Mouse (Mus musculus) limb, embryonic 14.5 days (tissue): ENCODE results near the gene Anks1. TPM values are rescaled to one million over a fixed set of nuclear protein-coding genes. Genes with fewer than 3 reads are reported as not detected.

Source experiments
- ATAC-seq: fragments of 200-750 bp; cut with Nextera tagmentation; 2 replicates; pipeline ENCODE4 v1.8.0; 2017; ENCODE audit warnings: low read depth, moderate number of reproducible peaks, moderate TSS enrichment; ENCODE audit not compliant: low FRiP score
- DNase-seq: peaks from one replicate; pipeline ENCODE4 v3.0.0-alpha.2; 2015; ENCODE audit warnings: low spot score
- H3K27ac ChIP-seq: fragments of 300-500 bp; sonication (generic); replicated peaks from 2 replicates; pipeline ENCODE4 v1.5.1; 2014; ENCODE audit warnings: low read depth, mild to moderate bottlenecking, low read length, moderate library complexity, mixed read lengths
- H3K27me3 ChIP-seq: fragments of 300-500 bp; sonication (generic); 2 replicates; pipeline ENCODE4 v1.6.1; 2014; ENCODE audit warnings: low read length, mixed read lengths; ENCODE audit not compliant: control insufficient read depth, insufficient read depth
- H3K36me3 ChIP-seq: fragments of 300-500 bp; sonication (generic); 2 replicates; pipeline ENCODE4 v1.6.1; 2014; ENCODE audit warnings: mild to moderate bottlenecking, low read length, moderate library complexity, mixed read lengths; ENCODE audit not compliant: control insufficient read depth, insufficient read depth
- H3K4me1 ChIP-seq: fragments of 300-500 bp; sonication (generic); 2 replicates; pipeline ENCODE4 v1.6.1; 2014; ENCODE audit warnings: antibody characterized with exemption, low read length, mixed read lengths; ENCODE audit not compliant: control insufficient read depth, insufficient read depth
- H3K4me2 ChIP-seq: fragments of 300-500 bp; sonication (generic); replicated peaks from 2 replicates; pipeline ENCODE4 v1.6.1; 2014; ENCODE audit warnings: low read depth, mild to moderate bottlenecking, low read length, moderate library complexity; ENCODE audit not compliant: severe bottlenecking
- H3K4me3 ChIP-seq: fragments of 300-500 bp; sonication (generic); replicated peaks from 2 replicates; pipeline ENCODE4 v1.5.1; 2014; ENCODE audit warnings: low read length
- H3K9ac ChIP-seq: fragments of 300-500 bp; sonication (generic); 2 replicates; pipeline ENCODE4 v1.6.1; 2014; ENCODE audit warnings: mild to moderate bottlenecking, low read depth, low read length, moderate library complexity; ENCODE audit not compliant: severe bottlenecking
- H3K9me3 ChIP-seq: fragments of 300-500 bp; sonication (generic); 2 replicates; pipeline ENCODE4 v1.6.1; 2016; ENCODE audit warnings: low read length; ENCODE audit not compliant: control insufficient read depth
- POLR2A ChIP-seq: fragments of 200-500 bp; IDR thresholded peaks from 2 replicates; pipeline ENCODE4 v1.8.0; 2012; ENCODE audit warnings: inconsistent platforms, mild to moderate bottlenecking, moderate library complexity, borderline replicate concordance; ENCODE audit not compliant: insufficient read depth, insufficient read length; ENCODE audit errors: extremely low read depth
- WGBS: fragments of 180-500 bp; shearing (Covaris S2); extraction: QIAGEN DNeasy Blood & Tissue Kit; methylation state at CpG from one replicate; pipeline ENCODE4 v1.1.7; 2014; 5-methylcytosine and 5-hydroxymethylcytosine counted together
- polyA plus RNA-seq, 2 experiments: library from polyadenylated mRNA; depleted of rRNA in 1 of 2; stranded (reverse) in 1 of 2; unstranded in 1 of 2; fragments of >200 nt; fragmentation: Nextera tagmentation in 1 of 2; extraction: Ambion mirVana in 1 of 2; gene quantifications; 2 replicates each; pipeline versions ENCODE4 v1.2.1 to v1.2.3; 2012 to 2014

The Anks1 gene
- polyA plus RNA-seq, 2 experiments = 14.6 to 40.6 TPM

- WGBS = 53% methylated on average over 9 of the region's 9 CpGs
- Histone ChIP-seq H3K4me3 (no peak overlapping the region), H3K36me3 (no peaks in the 10 kb centered on the region), H3K4me2 (no peak overlapping the region), H3K4me1 (peaks cover 9% of the 10 kb centered on the region; the same call in 1 of the 2 replicates), H3K9ac (no peak overlapping the region), H3K27ac (no peak overlapping the region), H3K27me3 (no peaks in the 10 kb centered on the region), H3K9me3 (no peaks in the 10 kb centered on the region)
- DNase-seq (no peak), ATAC-seq (no peak)
- no peak for TF ChIP-seq POLR2A
Measured at GRCm38 (mm10) chr17:28081385-28081784, 172.3 kb downstream of the Anks1 start.

- no peak for TF ChIP-seq POLR2A
Measured at GRCm38 (mm10) chr17:28081856-28082255, 172.8 kb downstream of the Anks1 start.

GRCm38 (mm10) chr17:28082863-28083262 lies 173.8 kb downstream of the Anks1 start:
- no peak for TF ChIP-seq POLR2A
- no peaks in the 10 kb centered on the region for H3K9me3 ChIP-seq
- H3K36me3 ChIP-seq = no peaks in the 10 kb centered on the region
- ATAC-seq (no peak), DNase-seq (no peak)
- H3K4me1 ChIP-seq = peaks cover 9% of the 10 kb centered on the region; the same call in 1 of the 2 replicates
- no peak overlapping the region for H3K4me2 ChIP-seq
- no peak overlapping the region for H3K27ac ChIP-seq
- no peak overlapping the region for H3K4me3 ChIP-seq
- WGBS = 72% methylated on average over 13 of the region's 13 CpGs
- no peak overlapping the region for H3K9ac ChIP-seq
- no peaks in the 10 kb centered on the region for H3K27me3 ChIP-seq

More at GRCm38 (mm10) chr17:28081856-28082255, 172.8 kb downstream of the Anks1 start:
- Histone ChIP-seq H3K9me3 (no peaks in the 10 kb centered on the region), H3K27me3 (no peaks in the 10 kb centered on the region), H3K27ac (no peak overlapping the region), H3K36me3 (no peaks in the 10 kb centered on the region), H3K4me1 (peaks cover 9% of the 10 kb centered on the region; the same call in 1 of the 2 replicates), H3K9ac (no peak overlapping the region), H3K4me2 (no peak overlapping the region), H3K4me3 (no peak overlapping the region)
- DNase-seq = no peak
- WGBS = 89% methylated on average over 7 of the region's 7 CpGs
- no peak for ATAC-seq

DNA sequence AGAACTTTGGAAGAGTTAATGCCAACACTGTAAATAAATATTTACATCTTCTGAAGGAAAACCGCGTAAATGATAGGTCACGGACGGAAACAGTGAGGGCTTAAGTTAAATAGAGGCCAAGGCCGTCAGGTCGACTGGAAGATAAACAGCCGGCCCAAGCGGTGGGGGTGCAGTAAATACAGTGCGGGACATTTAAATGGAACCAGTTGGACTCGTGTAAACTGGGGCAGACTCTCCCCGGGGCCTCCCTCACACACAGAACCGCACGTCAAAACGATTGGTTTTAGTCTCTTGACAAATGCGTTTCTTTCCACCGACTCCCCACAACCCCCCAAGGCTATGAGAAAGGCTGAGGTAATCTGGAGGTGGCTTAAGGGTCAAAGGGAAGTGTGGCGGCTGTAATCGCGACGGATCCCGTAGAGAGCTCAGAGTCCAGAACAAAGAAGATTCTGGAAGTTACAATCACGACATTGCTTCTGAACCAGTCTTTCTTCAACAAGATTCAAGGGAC lies 175.3 kb downstream of the Anks1 start:
- Histone ChIP-seq H3K27me3 (no peaks in the 10 kb centered on the region), H3K4me3 (no peak overlapping the region), H3K36me3 (no peaks in the 10 kb centered on the region), H3K9me3 (no peaks in the 10 kb centered on the region), H3K4me1 (peaks cover 9% of the 10 kb centered on the region; the same call in 1 of the 2 replicates), H3K9ac (no peak overlapping the region), H3K27ac (no peak overlapping the region), H3K4me2 (no peak overlapping the region)
- DNase-seq (no peak), ATAC-seq (no peak)
- WGBS = 19% methylated on average over 22 of the region's 22 CpGs
- TF ChIP-seq POLR2A = no peak

DNA sequence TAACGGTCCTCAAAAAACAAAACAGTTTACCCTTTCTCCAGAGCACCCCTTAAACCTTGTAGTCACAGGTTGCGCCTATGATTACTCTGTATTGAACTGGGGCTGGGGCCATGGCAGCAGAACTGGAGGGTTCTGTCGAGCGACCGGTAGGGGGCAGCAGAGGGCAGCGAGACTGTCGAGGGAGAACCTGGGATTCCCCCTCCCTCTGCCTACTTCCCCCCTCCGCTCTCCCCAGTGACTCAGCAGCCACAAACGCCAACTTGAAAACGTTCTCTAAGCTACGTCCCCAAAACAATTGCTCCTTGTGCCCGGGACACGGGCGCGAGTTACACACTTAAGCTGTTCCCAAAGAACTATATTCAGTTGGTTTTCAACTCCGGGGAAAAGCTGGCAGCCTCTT lies 175.9 kb downstream of the Anks1 start:
- peak; percentile 91 for DNase-seq
- peak; percentile 75; the same call in 1 of the 2 replicates for ATAC-seq
- WGBS = 2% methylated on average over 16 of the region's 16 CpGs
- peaks cover 9% of the 10 kb centered on the region; the same call in 1 of the 2 replicates for H3K4me1 ChIP-seq
- TF ChIP-seq POLR2A = no peak
- no peak overlapping the region; the same call in 1 of the 2 replicates for H3K9ac ChIP-seq
- 0 out of 2 replicates have a peak overlapping the region, but pooled peaks have one; percentile 3 for H3K27ac ChIP-seq
- H3K4me3 ChIP-seq = peak overlapping the region; percentile 16
- H3K36me3 ChIP-seq = no peaks in the 10 kb centered on the region
- H3K4me2 ChIP-seq = peak overlapping the region; percentile 46
- no peaks in the 10 kb centered on the region for H3K9me3 ChIP-seq
- no peaks in the 10 kb centered on the region for H3K27me3 ChIP-seq
